ENCODE assay signal across 20 mouse cellular contexts in the genomic region with DNA sequence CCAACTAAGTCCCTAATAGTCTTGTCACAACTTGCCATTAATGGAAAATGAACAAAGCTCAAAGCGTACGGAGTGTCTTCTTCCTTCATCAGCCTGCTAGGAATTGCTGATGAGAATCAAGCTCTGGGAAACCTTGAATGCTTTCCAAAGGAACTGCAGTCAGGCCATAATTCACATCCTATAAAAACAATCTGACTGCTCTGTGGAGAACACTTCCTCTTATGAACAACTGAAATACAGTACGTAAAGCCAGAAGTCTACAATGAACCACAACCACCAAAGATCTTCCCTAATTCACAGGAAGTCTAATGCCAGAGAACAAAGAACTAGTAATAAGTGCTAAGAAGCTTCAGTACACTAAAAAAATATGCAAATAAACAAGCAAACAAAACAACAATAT. TPM values are rescaled to one million over a fixed set of nuclear protein-coding genes. Genes with fewer than 3 reads are reported as not detected.
A peak's percentile ranks its signal among the peaks of the same experiment; 100 is the strongest.
DNase-seq lines count a peak whose midpoint lies in the region; ATAC-seq and TF ChIP-seq lines count a peak whose summit lies in the region.
"Had no signal": no experiment of that assay in that cellular context is flagged by ENCODE, and none has a peak within 500 bp of the region (broad histone marks: within the 10 kb centered on the region; RNA-seq: fewer than 3 reads in every experiment).

No protein-coding gene starts in this region.

- no peak for TF ChIP-seq POLR2A in kidney, adult 2 months (IDR thresholded peaks at IDR 0.05; ENCODE audit: low read depth, low read length)

- peaks cover 2% of the 10 kb centered on the region; the same call in 1 of the 2 replicates for H3K36me3 ChIP-seq in kidney, adult 2 months (ENCODE audit: control insufficient read depth, insufficient read depth, low read length)
- H3K36me3 ChIP-seq in lung, postnatal 0 days (ENCODE audit: insufficient read depth, low read length), result peaks cover 26% of the 10 kb centered on the region; the same call in 1 of the 2 replicates
- H3K36me3 ChIP-seq in intestine, embryonic 14.5 days (ENCODE audit: control insufficient read depth, insufficient read depth, low read length), result peaks cover 73% of the 10 kb centered on the region
- H3K36me3 ChIP-seq in stomach, embryonic 16.5 days (ENCODE audit: control insufficient read depth, insufficient read depth, low read length), result peaks cover 24% of the 10 kb centered on the region; the same call in 1 of the 2 replicates
- peaks cover 12% of the 10 kb centered on the region for H3K36me3 ChIP-seq in midbrain, embryonic 16.5 days (ENCODE audit: control insufficient read depth, insufficient read depth, low read length)

- peak; percentile 56 for TF ChIP-seq EP300 in lung, postnatal 0 days (IDR thresholded peaks at IDR 0.05)

- TF ChIP-seq CTCF in kidney, adult 2 months (conservative IDR thresholded peaks at IDR 0.05; ENCODE audit: insufficient read depth, insufficient read length, low read depth, low read length), result no peak
- no peak for TF ChIP-seq CTCF in lung, postnatal 0 days (IDR thresholded peaks at IDR 0.05)

- peak overlapping the region; percentile 39 for H3K27ac ChIP-seq in kidney, adult 2 months (ENCODE audit: insufficient read depth, low read depth, low read length)
- peak overlapping the region; percentile 43; the same call in 1 of the 2 replicates for H3K27ac ChIP-seq in lung, postnatal 0 days (ENCODE audit: low read length)
- H3K27ac ChIP-seq in intestine, embryonic 14.5 days (ENCODE audit: low read depth), result peak overlapping the region; percentile 52; the same call in 1 of the 2 replicates
- 0 out of 2 replicates have a peak overlapping the region, but pooled peaks have one; percentile 2 for H3K27ac ChIP-seq in stomach, embryonic 16.5 days (ENCODE audit: low read length)
- no peak overlapping the region for H3K27ac ChIP-seq in midbrain, embryonic 16.5 days (ENCODE audit: low read length)
- H3K27ac ChIP-seq: gastrocnemius, adult 2 months; hindbrain, embryonic 15.5 days; neural tube, embryonic 12.5 days had no signal

- 0 out of 2 replicates have a peak, but pooled peaks cover 4% of the 10 kb centered on the region for H3K4me1 ChIP-seq in kidney, adult 2 months (ENCODE audit: control insufficient read depth, insufficient read depth, low read length)
- no peaks in the 10 kb centered on the region for H3K4me1 ChIP-seq in lung, postnatal 0 days (ENCODE audit: insufficient read depth, low read depth, low read length)
- H3K4me1 ChIP-seq in intestine, embryonic 14.5 days (replicated peaks; ENCODE audit: control insufficient read depth, insufficient read depth, low read length), result peaks cover 7% of the 10 kb centered on the region
- H3K4me1 ChIP-seq in stomach, embryonic 16.5 days (ENCODE audit: control insufficient read depth, insufficient read depth, low read length), result peaks cover 4% of the 10 kb centered on the region; the same call in 1 of the 2 replicates
- no peaks in the 10 kb centered on the region for H3K4me1 ChIP-seq in midbrain, embryonic 16.5 days (ENCODE audit: control insufficient read depth, insufficient read depth, low read length)
- H3K4me1 ChIP-seq: hindbrain, embryonic 15.5 days; neural tube, embryonic 12.5 days had no signal

- 49% methylated on average over 3 of the region's 3 CpGs for WGBS in kidney, adult 2 months
- 41% methylated on average over 3 of the region's 3 CpGs for WGBS in lung, postnatal 0 days
- WGBS in intestine, embryonic 14.5 days, result 39% methylated on average over 3 of the region's 3 CpGs
- WGBS in stomach, embryonic 16.5 days, result 37% methylated on average over 3 of the region's 3 CpGs
- 90% methylated on average over 3 of the region's 3 CpGs for WGBS in midbrain, embryonic 16.5 days

- H3K4me2 ChIP-seq in lung, postnatal 0 days (replicated peaks; ENCODE audit: low read depth, low read length), result no peak overlapping the region
- H3K4me2 ChIP-seq in intestine, embryonic 14.5 days (ENCODE audit: low read length), result no peak overlapping the region
- no peak overlapping the region for H3K4me2 ChIP-seq in stomach, embryonic 16.5 days (ENCODE audit: low read depth, low read length)
- no peak overlapping the region for H3K4me2 ChIP-seq in midbrain, embryonic 16.5 days (ENCODE audit: low read length)
- H3K4me2 ChIP-seq: heart, embryonic 13.5 days; hindbrain, embryonic 15.5 days; neural tube, embryonic 12.5 days had no signal

- peak; percentile 48; the same call in 1 of the 2 replicates for ATAC-seq in lung, postnatal 0 days
- 0 out of 2 replicates have a peak, but pooled peaks have one; percentile 19 for ATAC-seq in intestine, embryonic 14.5 days (replicated peaks; ENCODE audit: low FRiP score, low TSS enrichment, low read depth)
- no peak for ATAC-seq in stomach, embryonic 16.5 days (ENCODE audit: insufficient read depth, low FRiP score)
- no peak for ATAC-seq in midbrain, embryonic 16.5 days
- ATAC-seq: Patski had no signal

- H3K4me3 ChIP-seq in kidney, adult 2 months (ENCODE audit: insufficient read depth, low read depth, low read length), result no peak overlapping the region
- no peak overlapping the region for H3K4me3 ChIP-seq in lung, postnatal 0 days (ENCODE audit: low read depth, low read length)
- H3K4me3 ChIP-seq in intestine, embryonic 14.5 days (ENCODE audit: low read depth, low read length), result no peak overlapping the region
- no peak overlapping the region for H3K4me3 ChIP-seq in stomach, embryonic 16.5 days (replicated peaks; ENCODE audit: low read length)
- H3K4me3 ChIP-seq in midbrain, embryonic 16.5 days (ENCODE audit: low read depth, low read length), result no peak overlapping the region
- H3K4me3 ChIP-seq: gastrocnemius, adult 2 months; heart, embryonic 13.5 days; hindbrain, embryonic 15.5 days; megakaryocyte, embryonic 14.5 days; neural tube, embryonic 12.5 days had no signal

- no peak overlapping the region for H3K9ac ChIP-seq in lung, postnatal 0 days (replicated peaks; ENCODE audit: low read depth)
- no peak overlapping the region for H3K9ac ChIP-seq in intestine, embryonic 14.5 days (ENCODE audit: low read length)
- H3K9ac ChIP-seq in stomach, embryonic 16.5 days (ENCODE audit: low read length), result no peak overlapping the region
- no peak overlapping the region for H3K9ac ChIP-seq in midbrain, embryonic 16.5 days (ENCODE audit: low read depth, low read length)
- H3K9ac ChIP-seq: heart, embryonic 13.5 days; hindbrain, embryonic 15.5 days; neural tube, embryonic 12.5 days had no signal

- no peaks in the 10 kb centered on the region for H3K9me3 ChIP-seq in lung, postnatal 0 days (ENCODE audit: low read length)
- H3K9me3 ChIP-seq in intestine, embryonic 14.5 days (ENCODE audit: control insufficient read depth, low read length), result no peaks in the 10 kb centered on the region
- no peaks in the 10 kb centered on the region for H3K9me3 ChIP-seq in stomach, embryonic 16.5 days (replicated peaks; ENCODE audit: control insufficient read depth, low read length)
- no peaks in the 10 kb centered on the region for H3K9me3 ChIP-seq in midbrain, embryonic 16.5 days (replicated peaks; ENCODE audit: control insufficient read depth, low read length, poor library complexity, severe bottlenecking)
- H3K9me3 ChIP-seq: heart, embryonic 13.5 days; hindbrain, embryonic 15.5 days; megakaryocyte, embryonic 14.5 days; neural tube, embryonic 12.5 days had no signal

- DNase-seq in kidney, adult 2 months, result peak; percentile 56
- DNase-seq in kidney, adult 18-20 months, result no peak
- DNase-seq in lung, postnatal 0 days (ENCODE audit: low spot score), result peak; percentile 51
- no peak for DNase-seq in lung, postnatal 4 days
- no peak for DNase-seq in intestine, embryonic 14.5 days (ENCODE audit: low spot score)
- DNase-seq in Muller cell, postnatal 12 days (ENCODE audit: inconsistent ontology term), result no peak
- DNase-seq: cerebellum, adult 2 months; gastrocnemius, adult 2 months; left cerebral cortex, postnatal 4 days; right cerebral cortex, adult 18-20 months; thymus, postnatal 36 days had no signal

- no peaks in the 10 kb centered on the region for H3K27me3 ChIP-seq in kidney, adult 2 months (replicated peaks; ENCODE audit: control insufficient read depth, insufficient read depth, low read length)
- no peaks in the 10 kb centered on the region for H3K27me3 ChIP-seq in lung, postnatal 0 days (replicated peaks; ENCODE audit: insufficient read depth, low read length)
- H3K27me3 ChIP-seq in intestine, embryonic 14.5 days (replicated peaks; ENCODE audit: control insufficient read depth, insufficient read depth, low read length), result no peaks in the 10 kb centered on the region
- H3K27me3 ChIP-seq in stomach, embryonic 16.5 days (ENCODE audit: control insufficient read depth, insufficient read depth, low read length), result no peaks in the 10 kb centered on the region
- no peaks in the 10 kb centered on the region for H3K27me3 ChIP-seq in midbrain, embryonic 16.5 days (ENCODE audit: control insufficient read depth, insufficient read depth, low read depth, low read length)
- H3K27me3 ChIP-seq: heart, embryonic 13.5 days; hindbrain, embryonic 15.5 days; megakaryocyte, embryonic 14.5 days; neural tube, embryonic 12.5 days; Patski had no signal

RNA-seq across cellular contexts. Expression of a gene that starts 28.5 kb away (rescaled TPM):
- 26.2 and 31.5 TPM in 2 replicates for polyA plus RNA-seq in kidney, adult 2 months (2012; rRNA removed)
- 180 and 189 TPM in 2 replicates for polyA plus RNA-seq in lung, postnatal 0 days (2015; fragmentation: Nextera tagmentation; extraction: Ambion mirVana)
- polyA plus RNA-seq in intestine, embryonic 14.5 days (2014; fragmentation: Nextera tagmentation; extraction: Ambion mirVana), result 198 and 224 TPM in 2 replicates
- polyA plus RNA-seq in stomach, embryonic 16.5 days (2015; fragmentation: Nextera tagmentation; extraction: Ambion mirVana), result 218 and 227 TPM in 2 replicates
- 255 and 277 TPM in 2 replicates for polyA plus RNA-seq in midbrain, embryonic 16.5 days (2015; fragmentation: Nextera tagmentation; extraction: Ambion mirVana)

RNA-seq across cellular contexts. Expression of a gene that starts 56.1 kb away (rescaled TPM):
- polyA plus RNA-seq in kidney, adult 2 months (2012; rRNA removed), result 0.14 and 1.4 TPM in 2 replicates
- 5.8 TPM in 2 replicates for polyA plus RNA-seq in lung, postnatal 0 days (2015; fragmentation: Nextera tagmentation; extraction: Ambion mirVana)
- 1.3 and 2.3 TPM in 2 replicates for polyA plus RNA-seq in intestine, embryonic 14.5 days (2014; fragmentation: Nextera tagmentation; extraction: Ambion mirVana)
- 2.7 and 2.9 TPM in 2 replicates for polyA plus RNA-seq in stomach, embryonic 16.5 days (2015; fragmentation: Nextera tagmentation; extraction: Ambion mirVana)
- polyA plus RNA-seq in midbrain, embryonic 16.5 days (2015; fragmentation: Nextera tagmentation; extraction: Ambion mirVana), result 1.4 and 2.1 TPM in 2 replicates
- polyA plus RNA-seq: embryonic facial prominence, embryonic 11.5 days; forebrain, embryonic 11.5 days; Patski had no signal

Comparison
In these comparisons a context has a peak if more than half of its experiments do, and no peak if none do; other contexts are left out.
1. DNase-seq: peak in kidney, adult 2 months (single experiment) and lung, postnatal 0 days (single experiment); none in kidney, adult 18-20 months (single experiment), lung, postnatal 4 days (0 of 2), intestine, embryonic 14.5 days (single experiment) and Muller cell, postnatal 12 days (single experiment).
2. ATAC-seq: peak in lung, postnatal 0 days (single experiment) and intestine, embryonic 14.5 days (single experiment); none in stomach, embryonic 16.5 days (single experiment) and midbrain, embryonic 16.5 days (single experiment).